Mouse (Mus musculus): Measurements from ENCODE around the gene Tmem147. TPM values are rescaled to one million over a fixed set of nuclear protein-coding genes. Genes with fewer than 3 reads are reported as not detected.

The Tmem147 gene
- polyA plus RNA-seq (2016; fragmentation: Nextera tagmentation; extraction: Ambion mirVana): 156 and 166 TPM in 2 replicates

DNA sequence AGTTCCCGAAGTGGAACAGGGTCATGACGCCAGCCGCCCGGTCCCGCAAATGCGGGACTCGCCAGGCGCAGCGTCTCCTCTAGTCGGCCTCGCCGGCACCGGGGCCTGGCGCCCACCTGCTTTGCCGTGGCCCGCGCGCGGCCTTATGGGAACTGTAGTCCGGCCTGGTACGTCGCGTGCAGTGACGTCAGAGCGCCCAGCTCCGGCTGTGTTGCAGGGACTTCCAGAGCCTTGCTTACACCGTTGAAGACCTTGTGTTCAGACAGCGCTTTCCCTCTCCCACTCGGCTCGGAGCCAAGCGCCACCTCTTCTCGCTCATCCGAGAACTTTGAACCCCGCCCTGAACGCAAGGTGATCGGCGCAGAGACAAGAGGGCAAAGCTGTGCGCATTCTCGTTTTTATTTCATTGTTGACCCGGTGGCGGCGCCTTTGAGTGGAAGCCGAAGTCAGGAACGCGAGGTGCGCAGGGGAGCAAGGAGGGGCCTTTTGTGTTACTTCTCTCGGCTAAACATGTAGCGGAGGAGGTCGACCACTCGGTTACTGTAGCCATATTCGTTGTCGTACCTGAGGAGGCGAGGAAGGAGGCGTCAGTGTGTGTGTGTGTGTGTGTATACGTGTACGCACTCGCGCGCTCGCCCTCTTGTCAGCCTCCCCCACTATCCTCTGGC is at the start of gene Tmem147:
TSS of gene Tmem147 (minus strand) at position 145 of the 668 bp plus-strand sequence.
- Histone ChIP-seq H3K27ac (peak within 1 kb of the TSS; percentile 79), H3K9me3 (no peaks in the 10 kb centered on the region), H3K36me3 (peaks cover 34% of the 10 kb centered on the region), H3K27me3 (no peaks in the 10 kb centered on the region), H3K4me3 (peak within 1 kb of the TSS; percentile 72), H3K4me2 (replicated peaks) (peak within 1 kb of the TSS; percentile 76), H3K9ac (peak within 1 kb of the TSS; percentile 73), H3K4me1 (peaks cover 14% of the 10 kb centered on the region)
- under 1% methylated on average over 60 of the region's 60 CpGs for WGBS
- ATAC-seq (ENCODE audit: insufficient number of reproducible peaks, insufficient read depth, low FRiP score, low TSS enrichment): peak; percentile 96

DNA sequence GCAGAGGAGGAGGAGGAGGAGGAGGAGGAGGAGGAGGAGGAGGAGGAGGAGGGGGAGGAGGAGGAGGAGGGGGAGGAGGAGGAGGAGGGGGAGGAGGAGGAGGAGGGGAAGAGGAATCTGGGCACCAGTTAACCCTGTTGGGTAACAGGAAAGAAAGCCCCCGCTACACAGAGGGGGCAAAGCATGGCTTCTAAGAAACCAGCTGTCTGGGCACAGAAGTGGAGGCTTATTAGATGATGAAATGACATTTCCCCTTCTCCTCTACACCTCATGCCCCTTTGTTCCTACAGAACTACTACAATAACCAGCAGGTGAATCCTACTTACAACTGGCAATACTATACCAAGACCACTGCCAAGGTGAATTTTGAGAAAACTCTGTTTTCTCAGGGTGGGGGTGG is 48.6 kb upstream of the Tmem147 start:
- no peaks in the 10 kb centered on the region for H3K27me3 ChIP-seq
- ATAC-seq (ENCODE audit: insufficient number of reproducible peaks, insufficient read depth, low FRiP score, low TSS enrichment): no peak
- WGBS: 44% methylated on average over 1 of the region's 1 CpGs
- H3K27ac ChIP-seq: no peak overlapping the region
- H3K4me2 ChIP-seq (replicated peaks): no peak overlapping the region
- H3K9me3 ChIP-seq: no peaks in the 10 kb centered on the region
- no peaks in the 10 kb centered on the region for H3K36me3 ChIP-seq
- H3K4me1 ChIP-seq: no peaks in the 10 kb centered on the region
- no peak overlapping the region for H3K4me3 ChIP-seq
- H3K9ac ChIP-seq: no peak overlapping the region

DNA sequence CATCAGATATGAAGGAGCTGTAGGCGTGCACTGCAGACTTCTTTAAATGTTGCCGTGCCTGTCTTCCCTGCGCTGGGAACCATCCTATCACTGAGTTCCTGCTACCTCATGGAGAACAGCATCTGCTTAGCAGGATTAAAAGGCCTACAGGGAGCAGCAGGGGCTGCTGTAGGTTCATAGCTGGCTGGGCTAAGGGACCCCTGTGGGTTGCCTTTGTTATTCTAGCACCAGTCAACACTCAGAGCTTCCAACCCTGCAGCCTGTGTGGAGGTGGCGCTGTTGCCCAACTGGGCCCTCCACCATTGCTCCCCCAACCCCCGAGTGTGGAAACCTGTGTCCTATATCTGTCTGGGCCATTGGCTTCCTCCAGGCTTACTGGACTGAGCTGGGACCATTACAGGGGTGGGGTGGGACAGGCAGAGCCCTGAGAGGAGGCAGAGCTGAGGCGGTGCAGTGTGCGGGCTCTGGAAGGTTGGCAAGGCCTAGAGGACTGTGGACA is 47.8 kb upstream of the Tmem147 start:
- no peak overlapping the region for H3K4me3 ChIP-seq
- no peak for ATAC-seq (ENCODE audit: insufficient number of reproducible peaks, insufficient read depth, low FRiP score, low TSS enrichment)
- no peak overlapping the region for H3K9ac ChIP-seq
- H3K27me3 ChIP-seq: no peaks in the 10 kb centered on the region
- no peak overlapping the region for H3K4me2 ChIP-seq (replicated peaks)
- H3K4me1 ChIP-seq: no peaks in the 10 kb centered on the region
- no peak overlapping the region for H3K27ac ChIP-seq
- H3K36me3 ChIP-seq: no peaks in the 10 kb centered on the region
- 39% methylated on average over 7 of the region's 7 CpGs for WGBS
- H3K9me3 ChIP-seq: no peaks in the 10 kb centered on the region

DNA sequence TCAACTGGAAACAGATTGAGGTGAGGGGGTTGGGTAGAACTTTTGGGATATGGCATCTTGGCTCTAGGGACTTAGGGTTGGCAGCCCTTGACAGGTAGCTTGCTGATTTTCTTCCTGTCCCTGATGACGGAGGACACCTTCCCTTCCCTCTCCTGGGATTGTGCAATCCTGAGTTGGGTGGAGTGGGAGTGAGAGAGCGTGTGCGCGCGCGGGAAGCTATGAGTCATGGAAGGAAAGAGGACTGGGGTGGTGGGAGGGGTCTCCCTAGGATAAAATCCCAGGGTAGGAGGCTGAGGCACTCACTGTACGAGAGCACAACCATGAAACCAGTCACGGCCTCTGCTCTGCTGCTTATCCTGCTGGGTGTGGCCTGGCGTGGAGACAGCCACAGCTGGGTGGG is 46.8 kb upstream of the Tmem147 start:
- no peak for ATAC-seq (ENCODE audit: insufficient number of reproducible peaks, insufficient read depth, low FRiP score, low TSS enrichment)
- Histone ChIP-seq H3K9ac (no peak overlapping the region), H3K27me3 (no peaks in the 10 kb centered on the region), H3K4me3 (no peak overlapping the region), H3K36me3 (no peaks in the 10 kb centered on the region), H3K9me3 (no peaks in the 10 kb centered on the region), H3K4me2 (replicated peaks) (no peak overlapping the region), H3K4me1 (no peaks in the 10 kb centered on the region), H3K27ac (no peak overlapping the region)
- 87% methylated on average over 9 of the region's 9 CpGs for WGBS

DNA sequence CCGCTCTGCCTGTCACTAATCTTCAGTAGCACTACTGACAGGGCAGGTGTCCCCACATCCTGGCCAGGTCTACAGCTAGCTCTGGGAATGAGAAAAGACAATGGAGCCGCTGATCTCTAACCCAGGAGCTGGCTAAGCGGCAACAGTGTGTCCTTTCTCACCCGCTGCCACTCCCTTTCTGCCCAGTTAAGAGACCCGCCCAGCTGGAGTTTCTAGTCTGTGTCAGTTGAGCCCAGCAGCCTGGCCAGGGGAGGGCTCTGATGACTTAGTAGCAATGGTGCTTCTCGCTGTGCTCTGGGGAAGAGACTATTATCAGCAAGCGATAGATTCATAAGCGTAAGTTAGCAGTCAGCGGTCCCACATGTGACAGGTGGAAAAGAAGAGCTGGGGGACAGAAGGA is 39.9 kb upstream of the Tmem147 start:
- H3K9me3 ChIP-seq: no peaks in the 10 kb centered on the region
- H3K36me3 ChIP-seq: no peaks in the 10 kb centered on the region
- H3K9ac ChIP-seq: no peak overlapping the region
- H3K4me1 ChIP-seq: no peaks in the 10 kb centered on the region
- no peak overlapping the region for H3K27ac ChIP-seq
- no peak overlapping the region for H3K4me3 ChIP-seq
- no peak overlapping the region for H3K4me2 ChIP-seq (replicated peaks)
- ATAC-seq (ENCODE audit: insufficient number of reproducible peaks, insufficient read depth, low FRiP score, low TSS enrichment): no peak
- 28% methylated on average over 9 of the region's 9 CpGs for WGBS
- H3K27me3 ChIP-seq: no peaks in the 10 kb centered on the region

DNA sequence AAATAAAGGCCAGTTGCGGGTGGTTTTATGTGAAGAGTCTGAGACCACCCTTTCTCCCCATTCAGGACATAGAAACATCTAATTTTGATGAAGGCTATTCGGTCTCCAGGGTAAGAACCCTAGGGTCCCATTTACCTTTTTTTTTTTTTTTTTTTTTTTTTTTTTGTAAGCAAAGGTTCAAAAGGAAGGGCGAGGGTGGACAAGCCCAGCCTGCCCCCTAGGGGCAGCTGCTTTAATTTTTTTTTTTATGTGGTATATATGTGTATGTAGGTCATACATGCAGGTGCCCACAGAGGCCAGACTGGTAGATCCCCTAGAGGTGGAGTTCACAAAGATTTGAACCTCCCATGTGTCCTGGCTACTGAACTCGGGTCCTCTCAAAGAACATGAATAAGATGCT is 37.1 kb upstream of the Tmem147 start:
- Histone ChIP-seq H3K27me3 (no peaks in the 10 kb centered on the region), H3K4me2 (replicated peaks) (no peak overlapping the region), H3K36me3 (no peaks in the 10 kb centered on the region), H3K9me3 (no peaks in the 10 kb centered on the region), H3K4me1 (no peaks in the 10 kb centered on the region), H3K27ac (no peak overlapping the region), H3K9ac (no peak overlapping the region), H3K4me3 (no peak overlapping the region)
- no peak for ATAC-seq (ENCODE audit: insufficient number of reproducible peaks, insufficient read depth, low FRiP score, low TSS enrichment)
- 84% methylated on average over 4 of the region's 4 CpGs for whole genome bisulfite sequencing

DNA sequence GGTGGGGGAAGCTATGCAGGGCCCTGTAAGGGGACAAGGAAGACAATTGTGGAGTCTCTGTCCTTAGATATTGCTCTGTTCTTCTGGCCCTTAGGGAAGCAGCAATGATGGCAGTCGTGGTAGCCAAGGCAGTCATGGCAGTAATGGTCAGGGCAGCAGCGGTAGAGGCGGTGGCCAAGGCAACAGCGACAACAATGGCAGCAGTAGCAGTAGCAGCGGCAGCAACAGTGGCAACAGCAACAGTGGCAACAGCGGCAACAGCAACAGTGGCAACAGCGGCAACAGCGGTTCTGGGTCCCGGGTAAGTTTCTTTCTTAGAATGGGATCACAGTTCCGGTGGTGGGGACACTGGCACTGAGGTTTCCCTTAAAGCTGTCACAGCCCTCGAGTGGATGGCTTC is 35.8 kb upstream of the Tmem147 start:
- Histone ChIP-seq H3K9me3 (no peaks in the 10 kb centered on the region), H3K36me3 (no peaks in the 10 kb centered on the region), H3K27me3 (no peaks in the 10 kb centered on the region), H3K9ac (no peak overlapping the region), H3K4me2 (replicated peaks) (no peak overlapping the region), H3K4me3 (no peak overlapping the region), H3K27ac (no peak overlapping the region), H3K4me1 (no peaks in the 10 kb centered on the region)
- 46% methylated on average over 11 of the region's 11 CpGs for WGBS
- no peak for ATAC-seq (ENCODE audit: insufficient number of reproducible peaks, insufficient read depth, low FRiP score, low TSS enrichment)

DNA sequence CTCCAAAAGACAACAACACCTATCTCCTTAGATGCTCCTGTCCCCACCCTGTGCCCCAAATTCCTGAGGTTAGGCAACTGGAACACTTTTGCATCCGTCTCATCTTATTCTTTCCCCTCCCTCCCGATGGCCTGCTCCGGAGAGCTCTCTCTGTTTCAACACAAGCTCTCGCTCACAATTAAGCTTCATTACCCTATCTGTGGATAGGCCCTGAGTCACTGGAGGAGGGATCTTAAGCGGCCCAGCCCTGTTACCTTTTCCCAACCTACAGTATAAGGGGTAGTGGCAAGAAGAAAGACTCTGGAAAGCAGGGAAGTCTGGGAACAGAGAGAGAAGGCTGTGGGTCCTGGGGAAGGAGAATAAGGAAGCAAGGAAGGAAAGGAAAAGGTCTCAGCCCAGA is 34.1 kb upstream of the Tmem147 start, which contains the start of gene Dmkn:
TSS of gene Dmkn (plus strand) at position 301 of the 400 bp plus-strand sequence.
- Histone ChIP-seq H3K4me1 (no peaks in the 10 kb centered on the region), H3K36me3 (no peaks in the 10 kb centered on the region), H3K27me3 (no peaks in the 10 kb centered on the region), H3K4me3 (no peak within 1 kb of the TSS), H3K9ac (no peak within 1 kb of the TSS), H3K4me2 (replicated peaks) (no peak within 1 kb of the TSS), H3K27ac (no peak within 1 kb of the TSS), H3K9me3 (no peaks in the 10 kb centered on the region)
- 37% methylated on average over 5 of the region's 5 CpGs for WGBS
- no peak for ATAC-seq (ENCODE audit: insufficient number of reproducible peaks, insufficient read depth, low FRiP score, low TSS enrichment)

DNA sequence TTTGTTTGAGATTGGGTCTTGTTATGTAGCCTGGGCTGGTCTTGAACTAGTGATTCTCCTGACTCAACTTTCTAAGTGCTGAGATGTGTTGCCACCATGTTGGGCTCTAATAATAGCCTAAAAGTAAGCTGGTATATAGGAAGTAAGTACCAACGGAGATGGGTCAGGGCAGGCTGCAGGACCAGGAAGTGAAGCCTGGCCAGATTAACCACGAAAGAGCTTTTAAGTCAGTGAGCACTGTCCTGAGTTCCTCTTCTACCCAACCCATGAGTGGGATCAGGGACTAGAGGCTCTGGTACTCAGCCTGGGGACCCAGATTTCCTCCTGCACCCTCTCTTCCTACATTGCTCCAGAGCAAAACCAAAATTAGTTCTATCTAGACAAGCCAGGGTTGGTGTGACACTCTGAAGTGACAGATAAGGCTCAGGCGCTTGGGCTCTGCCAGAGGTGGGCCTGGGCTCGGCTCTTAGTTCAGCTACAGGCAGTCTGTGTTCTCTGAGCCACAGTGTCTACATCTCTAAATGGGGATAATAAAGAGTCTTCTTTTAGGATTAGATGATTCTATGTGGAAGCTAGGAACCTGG is 32.5 kb upstream of the Tmem147 start:
- H3K9me3 ChIP-seq: no peaks in the 10 kb centered on the region
- no peaks in the 10 kb centered on the region for H3K36me3 ChIP-seq
- H3K4me1 ChIP-seq: no peaks in the 10 kb centered on the region
- no peak overlapping the region for H3K9ac ChIP-seq
- no peaks in the 10 kb centered on the region for H3K27me3 ChIP-seq
- no peak overlapping the region for H3K4me3 ChIP-seq
- no peak for ATAC-seq (ENCODE audit: insufficient number of reproducible peaks, insufficient read depth, low FRiP score, low TSS enrichment)
- H3K4me2 ChIP-seq (replicated peaks): no peak overlapping the region
- WGBS: 77% methylated on average over 4 of the region's 4 CpGs
- no peak overlapping the region for H3K27ac ChIP-seq

DNA sequence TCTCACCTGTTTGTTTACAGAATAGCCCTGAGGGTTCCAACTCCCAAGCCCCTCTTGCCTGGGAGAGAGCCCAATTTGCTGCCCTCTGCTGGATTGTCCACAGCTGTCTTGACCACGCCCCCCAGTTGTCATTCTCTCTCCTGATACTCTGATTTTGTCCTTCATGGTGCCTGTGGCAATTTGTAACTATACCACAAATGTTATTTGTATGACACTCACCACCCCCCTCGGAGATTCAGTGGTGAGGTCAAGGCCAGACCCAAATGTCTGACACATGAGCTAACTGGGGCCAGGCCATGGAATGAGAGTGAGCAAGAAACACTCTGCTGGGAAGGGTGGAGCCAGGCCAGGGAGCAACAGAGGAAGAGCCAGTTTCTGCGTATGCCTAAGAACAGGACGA is 29.5 kb upstream of the Tmem147 start:
- no peak overlapping the region for H3K4me3 ChIP-seq

DNA sequence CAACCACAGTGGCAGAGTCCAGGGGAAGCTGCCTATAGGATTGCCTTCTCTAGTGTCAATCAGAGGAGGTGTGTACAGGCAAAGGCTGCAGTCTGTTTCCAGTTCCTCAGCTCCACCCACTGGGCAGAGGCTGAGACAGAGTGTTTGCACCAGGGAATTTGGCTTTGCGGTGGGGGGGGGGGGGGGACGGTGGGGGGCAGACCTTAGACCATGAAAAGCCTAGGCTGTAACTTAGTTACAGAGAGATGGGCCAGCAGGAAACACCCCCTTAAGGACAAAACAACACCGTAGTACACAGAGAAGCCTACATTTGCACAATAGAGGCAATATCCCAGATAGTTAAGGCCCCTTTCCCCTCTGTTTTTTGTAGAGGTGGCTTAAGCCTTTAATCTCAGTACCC is 27.7 kb upstream of the Tmem147 start:
- whole genome bisulfite sequencing: 61% methylated on average over 3 of the region's 3 CpGs
- no peak for ATAC-seq (ENCODE audit: insufficient number of reproducible peaks, insufficient read depth, low FRiP score, low TSS enrichment)

More for the DNA sequence above, 29.5 kb upstream of the Tmem147 start:
- no peak for ATAC-seq (ENCODE audit: insufficient number of reproducible peaks, insufficient read depth, low FRiP score, low TSS enrichment)
- H3K4me1 ChIP-seq: no peaks in the 10 kb centered on the region
- peaks cover 12% of the 10 kb centered on the region for H3K9me3 ChIP-seq
- H3K4me2 ChIP-seq (replicated peaks): no peak overlapping the region
- 18% methylated on average over 4 of the region's 4 CpGs for WGBS
- H3K27ac ChIP-seq: no peak overlapping the region
- no peaks in the 10 kb centered on the region for H3K27me3 ChIP-seq
- H3K9ac ChIP-seq: no peak overlapping the region
- H3K36me3 ChIP-seq: peaks cover 24% of the 10 kb centered on the region

DNA sequence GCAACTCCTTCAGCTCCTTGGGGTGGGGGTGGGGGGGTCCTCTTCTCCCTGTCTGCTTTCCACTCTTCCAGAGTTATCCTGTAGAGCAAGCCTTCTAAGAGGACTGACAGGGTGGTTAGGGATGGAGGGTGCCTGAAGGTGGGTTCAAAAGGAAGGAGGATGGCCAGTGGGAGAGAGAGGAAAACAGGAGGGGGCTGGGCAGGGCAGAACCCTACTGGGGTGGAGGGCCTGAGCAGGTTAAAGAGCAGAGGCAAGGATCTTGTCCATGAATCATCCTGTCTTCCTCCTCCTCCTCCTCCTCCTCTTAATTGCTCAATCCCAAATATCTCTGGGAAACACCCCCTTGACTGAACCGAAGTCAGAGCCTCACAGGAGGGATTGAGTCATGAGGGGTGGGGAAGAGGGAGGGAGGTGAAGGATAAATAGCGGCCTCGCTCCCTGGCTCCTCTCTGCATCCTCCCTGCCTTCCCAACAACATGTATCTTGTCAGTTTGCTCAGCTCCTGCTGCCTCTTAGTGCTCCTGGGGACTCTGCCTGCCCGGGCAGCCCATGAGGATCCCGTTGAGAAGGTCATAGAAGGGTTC is 21.8 kb upstream of the Tmem147 start, which contains the start of gene Sbsn:
TSS of gene Sbsn (plus strand) at position 386 of the 584 bp plus-strand sequence.
- no peak for ATAC-seq (ENCODE audit: insufficient number of reproducible peaks, insufficient read depth, low FRiP score, low TSS enrichment)
- WGBS: 62% methylated on average over 5 of the region's 5 CpGs

More for the DNA sequence above, 27.7 kb upstream of the Tmem147 start:
- H3K4me2 ChIP-seq (replicated peaks): no peak overlapping the region
- H3K9me3 ChIP-seq: peaks cover 12% of the 10 kb centered on the region
- no peak overlapping the region for H3K9ac ChIP-seq
- H3K27ac ChIP-seq: no peak overlapping the region
- H3K4me3 ChIP-seq: no peak overlapping the region
- no peaks in the 10 kb centered on the region for H3K27me3 ChIP-seq
- peaks cover 24% of the 10 kb centered on the region for H3K36me3 ChIP-seq
- H3K4me1 ChIP-seq: no peaks in the 10 kb centered on the region

More for the DNA sequence above, 21.8 kb upstream of the Tmem147 start, which contains the start of gene Sbsn:
- peaks cover 12% of the 10 kb centered on the region for H3K9me3 ChIP-seq
- H3K36me3 ChIP-seq: peaks cover 19% of the 10 kb centered on the region
- no peaks in the 10 kb centered on the region for H3K4me1 ChIP-seq
- H3K9ac ChIP-seq: no peak within 1 kb of the TSS
- no peak within 1 kb of the TSS for H3K4me3 ChIP-seq
- H3K4me2 ChIP-seq (replicated peaks): no peak within 1 kb of the TSS
- no peak within 1 kb of the TSS for H3K27ac ChIP-seq
- no peaks in the 10 kb centered on the region for H3K27me3 ChIP-seq
